Mouse (Mus musculus): ENCODE measurements around the gene Muc2. TPM values are rescaled to one million over a fixed set of nuclear protein-coding genes. Genes with fewer than 3 reads are reported as not detected.

Muc2 gene
- polyA plus RNA-seq, 1 experiment = 1.0 TPM

- no peaks in the 10 kb centered on the region for H3K4me1 ChIP-seq (ENCODE audit: control insufficient read depth, insufficient read depth, insufficient read length)
- H3K27me3 ChIP-seq (ENCODE audit: control insufficient read depth, insufficient read depth, low read length) = no peaks in the 10 kb centered on the region; the same call in 1 of the 2 replicates
- H3K4me3 ChIP-seq (ENCODE audit: extremely low read depth, insufficient read depth, insufficient read length) = no peak overlapping the region
- no peaks in the 10 kb centered on the region for H3K36me3 ChIP-seq (ENCODE audit: control insufficient read depth, insufficient read depth, low read length)
- TF ChIP-seq CTCF (IDR thresholded peaks at IDR 0.05; ENCODE audit: extremely low read depth, insufficient read depth, insufficient read length, insufficient replicate concordance) = no peak
- H3K27ac ChIP-seq (ENCODE audit: insufficient read depth, low read length) = no peak overlapping the region
- whole genome bisulfite sequencing = 77% methylated on average over 10 of the region's 10 CpGs
- no peak for DNase-seq (ENCODE audit: low read depth in 1 of 2, low spot score in 2 of 2)
Measured at GRCm38 (mm10) chr7:141687330-141687729, 2.8 kb upstream of the Muc2 start.

DNA sequence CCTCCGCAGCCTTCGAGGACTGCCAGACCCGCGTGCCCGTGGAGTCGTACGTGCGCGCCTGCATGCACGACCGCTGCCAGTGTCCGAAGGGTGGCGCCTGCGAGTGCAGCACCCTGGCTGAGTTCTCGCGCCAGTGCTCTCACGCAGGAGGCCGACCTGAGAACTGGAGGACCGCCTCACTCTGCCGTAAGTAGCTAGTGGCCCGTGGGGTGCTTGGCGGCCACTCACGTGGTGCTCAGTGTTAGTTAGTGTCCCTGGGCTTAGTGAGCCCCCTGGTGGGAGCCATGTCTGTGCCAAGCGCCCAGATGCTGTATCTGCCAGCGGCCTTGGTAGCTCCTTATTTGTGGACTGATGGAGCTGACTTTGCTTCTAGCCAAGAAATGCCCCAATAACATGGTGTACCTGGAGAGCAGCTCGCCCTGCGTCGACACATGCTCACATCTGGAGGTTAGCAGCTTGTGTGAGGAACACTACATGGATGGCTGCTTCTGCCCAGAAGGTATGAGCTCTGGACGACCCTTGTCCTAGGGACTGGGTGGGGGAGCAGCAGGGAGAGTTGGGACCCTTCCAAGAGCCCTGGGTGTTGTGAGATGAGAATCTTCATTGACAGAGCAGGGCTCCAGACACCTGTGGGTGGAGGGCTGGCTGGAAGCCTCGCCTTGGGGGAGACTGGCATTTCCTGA, 3.6 kb downstream of the Muc2 start:
- no peak overlapping the region for H3K27ac ChIP-seq (ENCODE audit: insufficient read depth, low read length)
- H3K36me3 ChIP-seq (ENCODE audit: control insufficient read depth, insufficient read depth, low read length) = no peaks in the 10 kb centered on the region
- H3K27me3 ChIP-seq (ENCODE audit: control insufficient read depth, insufficient read depth, low read length) = no peaks in the 10 kb centered on the region; the same call in 1 of the 2 replicates
- WGBS = 52% methylated on average over 30 of the region's 30 CpGs
- no peak for TF ChIP-seq POLR2A (IDR thresholded peaks at IDR 0.05; ENCODE audit: low read depth, low read length)
- TF ChIP-seq CTCF (IDR thresholded peaks at IDR 0.05; ENCODE audit: extremely low read depth, insufficient read depth, insufficient read length, insufficient replicate concordance) = no peak
- H3K4me3 ChIP-seq (ENCODE audit: extremely low read depth, insufficient read depth, insufficient read length) = no peak overlapping the region
- DNase-seq (ENCODE audit: low read depth in 1 of 2, low spot score in 2 of 2) = no peak
- H3K4me1 ChIP-seq (ENCODE audit: control insufficient read depth, insufficient read depth, insufficient read length) = peaks cover 2% of the 10 kb centered on the region; the same call in 1 of the 2 replicates

GRCm38 (mm10) chr7:141694274-141694639, 4.1 kb downstream of the Muc2 start:
- no peaks in the 10 kb centered on the region; the same call in 1 of the 2 replicates for H3K27me3 ChIP-seq (ENCODE audit: control insufficient read depth, insufficient read depth, low read length)
- DNase-seq (ENCODE audit: low read depth in 1 of 2, low spot score in 2 of 2) = no peak
- no peaks in the 10 kb centered on the region for H3K36me3 ChIP-seq (ENCODE audit: control insufficient read depth, insufficient read depth, low read length)
- 79% methylated on average over 5 of the region's 5 CpGs for WGBS
- H3K4me1 ChIP-seq (ENCODE audit: control insufficient read depth, insufficient read depth, insufficient read length) = peaks cover 2% of the 10 kb centered on the region; the same call in 1 of the 2 replicates
- H3K4me3 ChIP-seq (ENCODE audit: extremely low read depth, insufficient read depth, insufficient read length) = no peak overlapping the region
- no peak for TF ChIP-seq POLR2A (IDR thresholded peaks at IDR 0.05; ENCODE audit: low read depth, low read length)
- no peak for TF ChIP-seq CTCF (IDR thresholded peaks at IDR 0.05; ENCODE audit: extremely low read depth, insufficient read depth, insufficient read length, insufficient replicate concordance)
- H3K27ac ChIP-seq (ENCODE audit: insufficient read depth, low read length) = no peak overlapping the region

GRCm38 (mm10) chr7:141696538-141696937, 6.4 kb downstream of the Muc2 start:
- H3K4me3 ChIP-seq (ENCODE audit: extremely low read depth, insufficient read depth, insufficient read length) = no peak overlapping the region
- DNase-seq (ENCODE audit: low read depth in 1 of 2, low spot score in 2 of 2) = no peak
- WGBS = 83% methylated on average over 13 of the region's 13 CpGs
- peaks cover 2% of the 10 kb centered on the region; the same call in 1 of the 2 replicates for H3K4me1 ChIP-seq (ENCODE audit: control insufficient read depth, insufficient read depth, insufficient read length)
- H3K27ac ChIP-seq (ENCODE audit: insufficient read depth, low read length) = no peak overlapping the region
- H3K27me3 ChIP-seq (ENCODE audit: control insufficient read depth, insufficient read depth, low read length) = no peaks in the 10 kb centered on the region; the same call in 1 of the 2 replicates
- TF ChIP-seq CTCF (IDR thresholded peaks at IDR 0.05; ENCODE audit: extremely low read depth, insufficient read depth, insufficient read length, insufficient replicate concordance) (no peak), POLR2A (IDR thresholded peaks at IDR 0.05; ENCODE audit: low read depth, low read length) (no peak)
- H3K36me3 ChIP-seq (ENCODE audit: control insufficient read depth, insufficient read depth, low read length) = no peaks in the 10 kb centered on the region

- WGBS = 83% methylated on average over 8 of the region's 8 CpGs
- Histone ChIP-seq H3K27ac (ENCODE audit: insufficient read depth, low read length) (no peak overlapping the region), H3K27me3 (ENCODE audit: control insufficient read depth, insufficient read depth, low read length) (no peaks in the 10 kb centered on the region), H3K36me3 (ENCODE audit: control insufficient read depth, insufficient read depth, low read length) (no peaks in the 10 kb centered on the region), H3K4me3 (ENCODE audit: extremely low read depth, insufficient read depth, insufficient read length) (no peak overlapping the region), H3K4me1 (ENCODE audit: control insufficient read depth, insufficient read depth, insufficient read length) (no peaks in the 10 kb centered on the region)
- no peak for DNase-seq (ENCODE audit: low read depth in 1 of 2, low spot score in 2 of 2)
- no peak for TF ChIP-seq POLR2A (IDR thresholded peaks at IDR 0.05; ENCODE audit: low read depth, low read length)
- no peak for TF ChIP-seq CTCF (IDR thresholded peaks at IDR 0.05; ENCODE audit: extremely low read depth, insufficient read depth, insufficient read length, insufficient replicate concordance)
Measured at GRCm38 (mm10) chr7:141699556-141700220, 9.5 kb downstream of the Muc2 start.

- Histone ChIP-seq H3K4me1 (ENCODE audit: control insufficient read depth, insufficient read depth, insufficient read length) (no peaks in the 10 kb centered on the region), H3K27ac (ENCODE audit: insufficient read depth, low read length) (no peak overlapping the region), H3K36me3 (ENCODE audit: control insufficient read depth, insufficient read depth, low read length) (no peaks in the 10 kb centered on the region), H3K4me3 (ENCODE audit: extremely low read depth, insufficient read depth, insufficient read length) (no peak overlapping the region), H3K27me3 (ENCODE audit: control insufficient read depth, insufficient read depth, low read length) (no peaks in the 10 kb centered on the region)
- WGBS = 82% methylated on average over 7 of the region's 7 CpGs
- TF ChIP-seq POLR2A (IDR thresholded peaks at IDR 0.05; ENCODE audit: low read depth, low read length) (no peak), CTCF (IDR thresholded peaks at IDR 0.05; ENCODE audit: extremely low read depth, insufficient read depth, insufficient read length, insufficient replicate concordance) (no peak)
- no peak for DNase-seq (ENCODE audit: low read depth in 1 of 2, low spot score in 2 of 2)
Measured at GRCm38 (mm10) chr7:141747451-141748100, 57.4 kb downstream of the Muc2 start.

Data from spleen, adult 2 months (tissue).